Mouse (Mus musculus): Measurements from ENCODE around the gene Wdr75.

Gene Wdr75

GRCm38 (mm10) chr1:45835362-45836063, 40.5 kb downstream of the Wdr75 start:
- in situ Hi-C loops (cut with MboI; ENCODE audit: low sequenced_read_pairs) = no loop called here

- in situ Hi-C loops (cut with MboI; ENCODE audit: low sequenced_read_pairs) = no loop called here
Measured at GRCm38 (mm10) chr1:45837736-45838135, 42.8 kb downstream of the Wdr75 start.

DNA sequence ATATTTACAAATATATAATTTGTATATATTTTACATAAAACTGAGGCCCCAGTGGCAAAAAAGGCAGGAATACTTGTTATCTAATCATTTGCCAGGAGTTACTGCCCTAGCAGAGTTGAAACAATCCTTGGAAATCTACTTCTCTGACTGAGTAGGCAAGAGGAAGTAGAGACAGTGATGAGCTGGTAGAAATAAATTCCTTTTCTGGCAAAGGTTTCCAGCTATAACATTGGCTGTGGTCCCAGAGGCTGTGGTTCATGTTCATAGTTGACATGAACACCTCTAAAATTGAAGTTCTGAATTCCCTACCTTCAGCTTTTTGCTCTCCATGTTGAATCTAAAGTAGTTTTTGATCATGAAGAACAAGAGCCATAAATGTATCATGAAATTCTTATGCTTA, 43.3 kb downstream of the Wdr75 start:
- in situ Hi-C loops (cut with MboI; ENCODE audit: low sequenced_read_pairs) = no loop called here

DNA sequence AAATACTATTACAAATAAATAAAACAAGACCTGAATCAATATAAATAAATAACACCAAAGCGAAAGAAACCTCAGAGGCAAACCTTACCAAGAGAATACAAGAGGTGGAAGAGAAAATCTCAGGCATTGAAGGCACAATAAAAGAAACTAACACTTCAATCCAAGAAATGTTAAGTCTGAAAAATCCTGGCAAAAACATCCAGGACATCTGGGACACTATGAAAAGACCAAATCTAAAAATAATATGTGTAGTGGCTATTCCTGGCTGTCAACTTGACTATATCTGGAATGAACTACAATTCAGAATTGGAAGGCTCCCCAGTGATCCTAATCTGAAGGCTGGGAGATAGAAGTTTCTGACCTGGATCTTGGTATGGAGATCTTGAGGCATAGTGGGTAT, 50.5 kb downstream of the Wdr75 start:
- in situ Hi-C loops (cut with MboI; ENCODE audit: low sequenced_read_pairs) = no loop called here

DNA sequence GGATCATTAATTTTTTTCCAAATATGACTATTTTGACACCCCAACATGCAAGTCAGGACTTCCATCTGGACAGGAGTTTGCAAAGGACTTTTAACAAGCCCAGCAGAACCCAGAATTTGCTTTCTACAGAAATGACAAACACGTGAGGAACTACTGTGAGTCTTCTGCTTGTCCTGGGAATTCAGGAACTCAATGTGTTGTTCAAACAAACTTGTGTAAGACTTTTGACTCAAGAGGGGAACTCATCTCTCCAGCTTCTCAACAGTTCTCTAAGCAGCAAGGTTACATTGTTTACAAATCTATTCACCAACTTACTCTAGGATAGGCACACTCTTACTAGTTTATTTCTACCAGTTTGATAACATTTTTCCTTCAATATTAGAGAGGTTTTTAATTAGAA, 63.1 kb downstream of the Wdr75 start:
- in situ Hi-C loops (cut with MboI; ENCODE audit: low sequenced_read_pairs) = no loop called here

DNA sequence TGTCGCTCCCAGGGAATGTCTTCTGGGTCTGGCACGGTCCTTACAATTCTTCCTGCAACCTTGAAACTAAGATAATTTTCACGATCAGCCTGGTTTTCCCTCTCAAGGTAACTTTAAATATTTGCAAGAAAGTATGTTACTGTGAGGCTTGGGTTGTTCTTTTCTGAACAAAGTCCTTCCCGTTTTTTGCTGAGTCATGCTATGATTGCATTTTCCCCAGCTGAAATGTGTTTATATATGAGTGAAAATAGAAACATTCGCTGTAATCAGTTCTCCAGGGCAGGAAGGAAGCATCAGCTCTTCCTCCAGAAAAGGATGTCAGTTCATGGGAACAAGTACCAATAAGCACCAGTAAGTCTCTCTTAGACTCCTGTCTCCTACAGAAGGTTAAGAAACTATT, 65.4 kb downstream of the Wdr75 start:
- in situ Hi-C loops (cut with MboI; ENCODE audit: low sequenced_read_pairs) = no loop called here

DNA sequence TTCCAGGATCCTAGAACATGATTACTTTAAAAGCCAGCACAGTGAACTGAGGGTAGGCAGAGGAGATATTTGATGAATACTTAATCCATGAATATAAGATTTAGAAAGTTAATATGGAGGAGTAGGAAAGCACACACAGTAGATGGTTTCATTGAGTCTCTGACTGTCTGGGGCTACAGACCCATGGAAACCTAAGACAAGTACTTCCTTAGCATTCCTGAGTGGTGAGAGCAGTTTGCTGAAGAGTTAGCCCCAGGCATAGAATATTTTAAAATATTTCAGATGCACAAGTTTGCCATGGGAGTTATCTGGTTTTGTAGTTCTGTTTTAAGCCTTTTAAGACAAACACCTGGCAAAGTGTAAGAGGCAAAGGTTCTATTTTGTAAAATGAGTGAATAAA, 66.2 kb downstream of the Wdr75 start:
- in situ Hi-C loops (cut with MboI; ENCODE audit: low sequenced_read_pairs) = no loop called here

DNA sequence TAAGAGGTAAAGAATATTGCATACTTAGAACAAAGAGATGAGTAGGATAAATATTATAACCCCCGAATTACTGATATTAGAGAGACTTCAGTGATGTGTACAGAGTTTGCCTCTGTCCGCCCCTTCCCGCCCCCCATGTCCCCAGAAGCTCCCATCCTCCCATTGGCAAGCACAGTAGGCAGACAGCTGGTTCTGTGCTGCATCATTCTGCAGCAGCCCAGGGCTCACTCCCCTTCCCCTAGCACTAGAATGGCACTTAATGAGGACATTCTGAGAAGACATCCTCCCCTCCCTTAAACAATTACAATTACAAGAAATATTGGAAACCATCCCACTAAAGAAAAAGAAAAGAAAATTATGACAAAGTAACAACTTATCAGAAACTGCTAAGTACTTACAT, 68.7 kb downstream of the Wdr75 start:
- in situ Hi-C loops (cut with MboI; ENCODE audit: low sequenced_read_pairs) = no loop called here

- in situ Hi-C loops (cut with MboI; ENCODE audit: low sequenced_read_pairs) = no loop called here
Measured at GRCm38 (mm10) chr1:45864564-45865014, 69.6 kb downstream of the Wdr75 start.

DNA sequence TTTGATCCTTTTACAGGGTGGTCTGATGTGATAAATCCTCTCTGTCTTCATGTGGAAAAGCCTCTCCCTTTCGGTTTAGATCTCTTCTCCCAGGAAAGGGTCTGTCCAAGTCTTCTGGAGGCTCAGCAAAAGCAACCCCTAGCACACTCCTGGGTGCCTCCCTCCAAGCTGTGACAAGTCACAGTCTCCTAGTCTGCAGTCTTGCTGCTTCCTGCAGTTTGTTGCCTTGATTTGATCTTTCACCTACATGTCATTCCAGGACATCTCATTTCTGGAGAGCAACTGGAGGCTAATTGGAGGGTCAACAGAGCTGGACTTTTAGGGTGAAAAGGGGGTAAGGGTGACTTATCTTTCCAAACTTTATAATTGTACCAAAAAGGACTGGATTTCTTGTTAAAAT, 70.3 kb downstream of the Wdr75 start:
- in situ Hi-C loops (cut with MboI; ENCODE audit: low sequenced_read_pairs) = no loop called here

DNA sequence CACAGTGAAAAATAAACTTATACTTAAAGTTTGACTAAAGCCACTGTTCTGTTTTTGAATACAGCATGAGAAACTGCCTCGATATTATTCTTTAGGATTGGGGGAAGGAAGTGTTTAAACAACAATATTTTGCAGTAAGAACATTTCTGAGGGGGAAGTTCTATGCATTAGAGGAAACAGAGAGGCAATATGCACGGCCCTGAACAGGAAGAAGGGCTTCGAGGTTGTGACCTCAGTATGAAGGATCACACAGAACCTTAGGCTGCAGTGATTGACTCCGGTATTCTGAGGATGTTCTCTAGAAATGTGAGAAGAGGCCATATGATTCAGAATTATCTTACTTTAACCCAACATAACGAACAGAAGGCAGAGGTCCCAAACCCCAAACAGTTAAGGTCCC, 70.8 kb downstream of the Wdr75 start:
- in situ Hi-C loops (cut with MboI; ENCODE audit: low sequenced_read_pairs) = no loop called here

DNA sequence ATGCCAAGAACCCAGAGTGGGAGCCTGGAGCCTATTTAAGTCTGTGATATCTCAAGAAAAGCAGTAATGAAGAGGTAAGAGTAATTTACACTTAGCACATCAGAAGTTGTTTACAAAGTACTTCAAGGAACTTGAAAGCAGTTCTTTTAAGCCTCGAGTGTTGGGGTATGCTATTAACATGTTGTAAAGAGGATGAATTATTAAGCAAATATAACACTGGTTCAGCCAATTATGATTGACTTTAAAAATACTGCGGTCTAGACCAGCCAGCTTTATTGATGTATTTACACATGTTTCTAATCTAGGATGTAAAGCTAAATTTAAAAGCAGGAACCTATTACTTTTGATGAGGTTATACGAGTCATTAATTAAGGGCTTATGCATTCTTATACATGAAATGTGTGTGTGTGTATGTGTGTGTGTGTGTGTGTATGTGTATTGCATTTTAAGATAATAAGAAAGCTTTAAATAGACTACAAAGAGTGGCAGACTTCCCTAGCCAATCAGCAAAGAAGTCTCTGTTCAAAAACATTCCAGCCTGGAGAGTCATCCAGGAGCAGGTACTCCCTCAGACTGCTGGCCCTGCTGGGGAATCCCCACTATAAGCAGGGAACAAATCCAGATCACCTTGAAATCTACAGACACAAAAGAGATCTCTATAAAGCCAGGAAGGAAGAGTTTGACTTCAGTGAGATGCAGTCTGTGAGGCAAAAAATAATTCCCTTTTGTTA, 71.5 kb downstream of the Wdr75 start:
- in situ Hi-C loops (cut with MboI; ENCODE audit: low sequenced_read_pairs) = no loop called here

DNA sequence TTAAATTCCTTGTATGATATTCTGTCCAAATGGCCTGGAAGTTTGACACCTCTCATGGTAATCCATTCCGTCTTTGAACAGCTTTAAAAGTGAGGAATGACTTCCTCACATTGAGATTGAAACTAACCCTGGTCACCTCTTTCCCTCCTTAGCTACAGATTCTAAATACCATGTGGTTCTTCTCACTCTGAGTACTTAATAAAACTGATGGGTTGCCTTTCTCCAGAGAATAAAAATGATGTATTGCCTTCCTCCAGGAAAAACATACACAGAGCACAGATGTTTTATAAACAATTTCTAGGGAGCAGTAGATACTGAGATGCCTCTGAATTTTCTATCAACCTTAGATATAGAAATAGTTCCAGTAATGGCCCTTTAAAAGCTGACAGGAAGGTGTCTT, 73.1 kb downstream of the Wdr75 start:
- in situ Hi-C loops (cut with MboI; ENCODE audit: low sequenced_read_pairs) = no loop called here

DNA sequence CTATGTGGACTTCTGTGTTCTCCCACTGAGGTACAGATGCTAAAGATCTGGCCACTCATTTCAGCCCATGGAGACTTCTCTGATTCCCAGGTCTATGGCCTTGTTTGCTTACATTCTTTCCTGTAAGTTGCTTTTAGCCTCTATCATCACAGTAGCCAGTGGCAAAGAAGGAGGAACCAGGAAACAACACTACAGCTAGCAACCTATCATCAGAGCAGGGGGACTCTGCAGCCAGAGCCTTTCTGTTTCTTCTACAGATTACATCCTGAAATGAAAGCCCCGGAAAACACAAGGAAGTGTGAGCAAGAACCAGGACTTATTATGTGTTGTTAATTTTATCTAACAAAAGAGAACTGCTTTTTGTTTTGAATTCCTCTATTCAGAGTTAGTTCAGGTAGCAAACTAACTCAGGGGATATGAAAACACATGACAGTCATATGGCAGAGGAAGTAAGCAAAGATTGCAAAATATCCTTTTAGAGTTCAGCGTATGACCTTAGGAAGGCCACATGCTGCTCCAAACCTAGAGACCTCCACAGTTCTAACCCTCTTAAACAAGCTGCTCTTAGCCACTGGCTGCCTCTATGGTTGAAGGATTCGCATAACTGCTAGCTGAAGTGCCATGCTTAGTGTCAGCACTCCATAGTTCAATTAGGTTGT, 73.6 kb downstream of the Wdr75 start:
- in situ Hi-C loops (cut with MboI; ENCODE audit: low sequenced_read_pairs) = no loop called here
